Comparison of ENCODE assay signal across 8 mouse cellular contexts in genomic region chr14:41127997-41128396, GRCm38 (mm10). TPM values are rescaled to one million over a fixed set of nuclear protein-coding genes. Genes with fewer than 3 reads are reported as not detected.
DNase-seq lines count a peak whose midpoint lies in the region; ATAC-seq and TF ChIP-seq lines count a peak whose summit lies in the region.

No protein-coding gene starts in this region.

- no peaks in the 10 kb centered on the region for H3K4me1 ChIP-seq in forebrain, embryonic 13.5 days
- H3K4me1 ChIP-seq in forebrain, embryonic 12.5 days: no peaks in the 10 kb centered on the region
- no peaks in the 10 kb centered on the region; a peak in 1 of 4 replicates for H3K4me1 ChIP-seq in CH12.LX (ENCODE audit: control insufficient read depth in 1 of 2, insufficient read depth in 2 of 2)
- no peaks in the 10 kb centered on the region for H3K4me1 ChIP-seq in embryonic facial prominence, embryonic 11.5 days (ENCODE audit: control insufficient read depth, insufficient read depth, low read length)
- no peaks in the 10 kb centered on the region for H3K4me1 ChIP-seq in midbrain, embryonic 15.5 days

- intact Hi-C loops in gastrocnemius, postnatal 14 days (cut with DNase I; ENCODE audit: low total_unique reads): no loop called here

- H3K27ac ChIP-seq in forebrain, embryonic 13.5 days: no peak overlapping the region
- H3K27ac ChIP-seq in forebrain, embryonic 12.5 days: no peak overlapping the region
- no peak overlapping the region for H3K27ac ChIP-seq in CH12.LX (ENCODE audit: insufficient read depth, low read depth)
- H3K27ac ChIP-seq in embryonic facial prominence, embryonic 11.5 days (replicated peaks; ENCODE audit: low read depth, low read length): no peak overlapping the region
- no peak overlapping the region for H3K27ac ChIP-seq in midbrain, embryonic 15.5 days

- peak; percentile 47 to 88; a peak in 3 of 4 replicates for TF ChIP-seq CTCF in CH12.LX (conservative IDR thresholded peaks at IDR 0.05 in 1 of 2, IDR thresholded peaks at IDR 0.05 in 1 of 2; ENCODE audit: low read depth in 2 of 2, low read length in 2 of 2)

- H3K4me3 ChIP-seq in forebrain, embryonic 13.5 days: no peak overlapping the region
- no peak overlapping the region for H3K4me3 ChIP-seq in forebrain, embryonic 12.5 days (replicated peaks)
- no peak overlapping the region for H3K4me3 ChIP-seq in CH12.LX (replicated peaks in 1 of 3; ENCODE audit: low read depth in 2 of 3, low read length in 2 of 3, poor library complexity in 1 of 3)
- no peak overlapping the region for H3K4me3 ChIP-seq in embryonic facial prominence, embryonic 11.5 days (ENCODE audit: low read depth, low read length)
- no peak overlapping the region for H3K4me3 ChIP-seq in midbrain, embryonic 15.5 days

- H3K27me3 ChIP-seq in forebrain, embryonic 13.5 days: no peaks in the 10 kb centered on the region
- no peaks in the 10 kb centered on the region for H3K27me3 ChIP-seq in forebrain, embryonic 12.5 days
- no peaks in the 10 kb centered on the region for H3K27me3 ChIP-seq in CH12.LX (replicated peaks)
- no peaks in the 10 kb centered on the region for H3K27me3 ChIP-seq in embryonic facial prominence, embryonic 11.5 days (ENCODE audit: control insufficient read depth, insufficient read depth, low read length)
- no peaks in the 10 kb centered on the region for H3K27me3 ChIP-seq in midbrain, embryonic 15.5 days (replicated peaks)

- in situ Hi-C loops in CH12.LX (cut with MboI; ENCODE audit: low pct_ligation_motif_present, low pct_unique_long_range_greater_than_20kb, low sequenced_read_pairs): loop anchor here (5.0 kb wide), 1 partner anchor 36 kb away; no protein-coding TSS in a partner anchor

- TF ChIP-seq RAD21 in CH12.LX (IDR thresholded peaks at IDR 0.05; ENCODE audit: low read depth, low read length): peak; percentile 82

- peak; percentile 70 for ATAC-seq in forebrain, embryonic 13.5 days
- no peak for ATAC-seq in forebrain, embryonic 12.5 days (ENCODE audit: low FRiP score)
- no peak for ATAC-seq in embryonic facial prominence, embryonic 11.5 days (replicated peaks; ENCODE audit: insufficient number of reproducible peaks, low FRiP score, low TSS enrichment, low read depth)
- ATAC-seq in midbrain, embryonic 15.5 days (replicated peaks): peak; percentile 75; the same call in 1 of the 2 replicates

- TF ChIP-seq EP300 in CH12.LX (IDR thresholded peaks at IDR 0.05; ENCODE audit: low read length): no peak

- WGBS in forebrain, embryonic 13.5 days: 19% methylated on average over 4 of the region's 4 CpGs
- 20% methylated on average over 4 of the region's 4 CpGs for WGBS in forebrain, embryonic 12.5 days
- 16% methylated on average over 4 of the region's 4 CpGs for WGBS in embryonic facial prominence, embryonic 11.5 days
- WGBS in midbrain, embryonic 15.5 days: 19% methylated on average over 4 of the region's 4 CpGs

- no peak overlapping the region for H3K9ac ChIP-seq in forebrain, embryonic 13.5 days
- H3K9ac ChIP-seq in forebrain, embryonic 12.5 days: no peak overlapping the region
- no peak overlapping the region for H3K9ac ChIP-seq in CH12.LX (ENCODE audit: insufficient read depth, low read depth)
- no peak overlapping the region for H3K9ac ChIP-seq in embryonic facial prominence, embryonic 11.5 days (replicated peaks; ENCODE audit: low read length)
- H3K9ac ChIP-seq in midbrain, embryonic 15.5 days: no peak overlapping the region

- dilution Hi-C loops in CH12.LX (cut with MboI; ENCODE audit: extremely low pct_ligation_motif_present, extremely low pct_unique_long_range_greater_than_20kb, low sequenced_read_pairs): no loop called here

- H3K4me2 ChIP-seq in forebrain, embryonic 13.5 days: no peak overlapping the region
- H3K4me2 ChIP-seq in forebrain, embryonic 12.5 days: no peak overlapping the region
- no peak overlapping the region for H3K4me2 ChIP-seq in CH12.LX (ENCODE audit: insufficient read depth, low read depth, poor library complexity, severe bottlenecking)
- H3K4me2 ChIP-seq in embryonic facial prominence, embryonic 11.5 days (ENCODE audit: low read depth, low read length): no peak overlapping the region
- H3K4me2 ChIP-seq in midbrain, embryonic 15.5 days: no peak overlapping the region

- no peaks in the 10 kb centered on the region for H3K36me3 ChIP-seq in forebrain, embryonic 13.5 days (ENCODE audit: poor library complexity, severe bottlenecking)
- no peaks in the 10 kb centered on the region for H3K36me3 ChIP-seq in forebrain, embryonic 12.5 days (replicated peaks)
- no peaks in the 10 kb centered on the region for H3K36me3 ChIP-seq in CH12.LX (replicated peaks in 1 of 2; ENCODE audit: control insufficient read depth in 1 of 2, insufficient read depth in 1 of 2, low read length in 1 of 2)
- H3K36me3 ChIP-seq in embryonic facial prominence, embryonic 11.5 days (replicated peaks; ENCODE audit: control insufficient read depth, insufficient read depth, low read depth, low read length): no peaks in the 10 kb centered on the region
- H3K36me3 ChIP-seq in midbrain, embryonic 15.5 days (replicated peaks): no peaks in the 10 kb centered on the region

- no peak for TF ChIP-seq POLR2A in CH12.LX (IDR thresholded peaks at IDR 0.05; ENCODE audit: low read depth, low read length)

- DNase-seq in CH12.LX (ENCODE audit: extremely low read depth): peak; percentile 60
- DNase-seq in embryonic facial prominence, embryonic 11.5 days (ENCODE audit: low spot score): peak; percentile 66
- peak; percentile 35 to 47 for DNase-seq in kidney, postnatal 4 days
- no peak for DNase-seq in gastrocnemius, postnatal 4 days (ENCODE audit: low spot score in 2 of 2)
- no peak for DNase-seq in gastrocnemius, postnatal 14 days

- H3K9me3 ChIP-seq in forebrain, embryonic 13.5 days (replicated peaks): no peaks in the 10 kb centered on the region
- H3K9me3 ChIP-seq in forebrain, embryonic 12.5 days: no peaks in the 10 kb centered on the region
- no peaks in the 10 kb centered on the region for H3K9me3 ChIP-seq in CH12.LX (replicated peaks; ENCODE audit: low read length)
- no peaks in the 10 kb centered on the region for H3K9me3 ChIP-seq in embryonic facial prominence, embryonic 11.5 days (replicated peaks; ENCODE audit: control insufficient read depth, low read length)
- no peaks in the 10 kb centered on the region for H3K9me3 ChIP-seq in midbrain, embryonic 15.5 days

- H3K79me2 ChIP-seq in CH12.LX (replicated peaks; ENCODE audit: control insufficient read depth, extremely low read depth, insufficient read depth, poor library complexity, severe bottlenecking): no peaks in the 10 kb centered on the region

RNA-seq across cellular contexts. Expression of gene Sftpa1, which starts 3.6 kb away (rescaled TPM):
- polyA plus RNA-seq in forebrain, embryonic 13.5 days (2015; fragmentation: Nextera tagmentation; extraction: Ambion mirVana): not detected in 2 replicates
- not detected in 2 replicates for polyA plus RNA-seq in forebrain, embryonic 12.5 days (2016; fragmentation: Nextera tagmentation; extraction: Ambion mirVana)
- not detected in 2 replicates for total RNA-seq in CH12.LX (2012; rRNA removed)
- total RNA-seq in CH12.LX (2014; rRNA removed): not detected in 2 replicates
- not detected in 2 replicates for polyA plus RNA-seq in CH12.LX (2012; ENCODE audit: insufficient read length, low read depth)
- not detected in 2 replicates for polyA plus RNA-seq in embryonic facial prominence, embryonic 11.5 days (2014; fragmentation: Nextera tagmentation; extraction: Ambion mirVana)
- not detected in 2 replicates for polyA plus RNA-seq in midbrain, embryonic 15.5 days (2015; fragmentation: Nextera tagmentation; extraction: Ambion mirVana)
- under 1 TPM in 1 of 2 experiments, not detected in 1; 0.10 TPM for total RNA-seq in gastrocnemius, postnatal 4 days (2021)
- not detected for total RNA-seq in gastrocnemius, postnatal 14 days (2021)

RNA-seq across cellular contexts. Expression of gene Mat1a, which starts 23.2 kb away (rescaled TPM):
- polyA plus RNA-seq in forebrain, embryonic 13.5 days (2015; fragmentation: Nextera tagmentation; extraction: Ambion mirVana): not detected in 2 replicates
- not detected in 2 replicates for polyA plus RNA-seq in forebrain, embryonic 12.5 days (2016; fragmentation: Nextera tagmentation; extraction: Ambion mirVana)
- total RNA-seq in CH12.LX (2012; rRNA removed) (not detected in 2 replicates), CH12.LX (2014; rRNA removed) (not detected in 2 replicates)
- polyA plus RNA-seq in CH12.LX (2012; ENCODE audit: insufficient read length, low read depth): not detected in 2 replicates
- not detected in 2 replicates for polyA plus RNA-seq in embryonic facial prominence, embryonic 11.5 days (2014; fragmentation: Nextera tagmentation; extraction: Ambion mirVana)
- polyA plus RNA-seq in midbrain, embryonic 15.5 days (2015; fragmentation: Nextera tagmentation; extraction: Ambion mirVana): 0.05 and 0.06 TPM in 2 replicates
- 1 to 10 TPM in 1 of 2 experiments, under 1 TPM in 1; 0.66 to 3.2 TPM for total RNA-seq in gastrocnemius, postnatal 4 days (2021)
- not detected for total RNA-seq in gastrocnemius, postnatal 14 days (2021)

RNA-seq across cellular contexts. Expression of gene Mbl1, which starts 23.3 kb away (rescaled TPM):
- not detected in 2 replicates for polyA plus RNA-seq in forebrain, embryonic 13.5 days (2015; fragmentation: Nextera tagmentation; extraction: Ambion mirVana)
- not detected in 2 replicates for polyA plus RNA-seq in forebrain, embryonic 12.5 days (2016; fragmentation: Nextera tagmentation; extraction: Ambion mirVana)
- total RNA-seq in CH12.LX (2012; rRNA removed): not detected in 2 replicates
- total RNA-seq in CH12.LX (2014; rRNA removed): not detected in 2 replicates
- not detected in 2 replicates for polyA plus RNA-seq in CH12.LX (2012; ENCODE audit: insufficient read length, low read depth)
- polyA plus RNA-seq in embryonic facial prominence, embryonic 11.5 days (2014; fragmentation: Nextera tagmentation; extraction: Ambion mirVana): not detected in 2 replicates
- not detected in 2 replicates for polyA plus RNA-seq in midbrain, embryonic 15.5 days (2015; fragmentation: Nextera tagmentation; extraction: Ambion mirVana)
- total RNA-seq in gastrocnemius, postnatal 4 days (2021): under 1 TPM in 1 of 2 experiments, not detected in 1; 0.80 TPM
- total RNA-seq in gastrocnemius, postnatal 14 days (2021): not detected

RNA-seq across cellular contexts. Expression of gene Dydc1, which starts 55.3 kb away (rescaled TPM):
- 0.28 TPM in 1 of 2 replicates, not detected in the other for polyA plus RNA-seq in forebrain, embryonic 13.5 days (2015; fragmentation: Nextera tagmentation; extraction: Ambion mirVana)
- not detected in 2 replicates for polyA plus RNA-seq in forebrain, embryonic 12.5 days (2016; fragmentation: Nextera tagmentation; extraction: Ambion mirVana)
- total RNA-seq in CH12.LX (2012; rRNA removed) (not detected in 2 replicates), CH12.LX (2014; rRNA removed) (not detected in 2 replicates)
- not detected in 2 replicates for polyA plus RNA-seq in CH12.LX (2012; ENCODE audit: insufficient read length, low read depth)
- not detected in 2 replicates for polyA plus RNA-seq in embryonic facial prominence, embryonic 11.5 days (2014; fragmentation: Nextera tagmentation; extraction: Ambion mirVana)
- not detected in 2 replicates for polyA plus RNA-seq in midbrain, embryonic 15.5 days (2015; fragmentation: Nextera tagmentation; extraction: Ambion mirVana)
- not detected for total RNA-seq in gastrocnemius, postnatal 4 days (2021)
- total RNA-seq in gastrocnemius, postnatal 14 days (2021): not detected

RNA-seq across cellular contexts. Expression of gene Sftpd, which starts 57.0 kb away (rescaled TPM):
- not detected in 2 replicates for polyA plus RNA-seq in forebrain, embryonic 13.5 days (2015; fragmentation: Nextera tagmentation; extraction: Ambion mirVana)
- not detected in 2 replicates for polyA plus RNA-seq in forebrain, embryonic 12.5 days (2016; fragmentation: Nextera tagmentation; extraction: Ambion mirVana)
- total RNA-seq in CH12.LX (2012; rRNA removed) (not detected in 2 replicates), CH12.LX (2014; rRNA removed) (not detected in 2 replicates)
- polyA plus RNA-seq in CH12.LX (2012; ENCODE audit: insufficient read length, low read depth): not detected in 2 replicates
- not detected in 2 replicates for polyA plus RNA-seq in embryonic facial prominence, embryonic 11.5 days (2014; fragmentation: Nextera tagmentation; extraction: Ambion mirVana)
- polyA plus RNA-seq in midbrain, embryonic 15.5 days (2015; fragmentation: Nextera tagmentation; extraction: Ambion mirVana): not detected in 2 replicates
- not detected for total RNA-seq in gastrocnemius, postnatal 4 days (2021)
- total RNA-seq in gastrocnemius, postnatal 14 days (2021): not detected

Comparison
In these comparisons a context has a peak if more than half of its experiments do, and no peak if none do; other contexts are left out.
1. ATAC-seq: peak in forebrain, embryonic 13.5 days (single experiment) and midbrain, embryonic 15.5 days (single experiment); none in forebrain, embryonic 12.5 days (single experiment) and embryonic facial prominence, embryonic 11.5 days (single experiment).
2. DNase-seq: peak in CH12.LX (single experiment), embryonic facial prominence, embryonic 11.5 days (single experiment) and kidney, postnatal 4 days (2 of 2); none in gastrocnemius, postnatal 4 days (0 of 2) and gastrocnemius, postnatal 14 days (single experiment).